Mouse (Mus musculus): ENCODE data around the gene Anp32e.
A peak's percentile ranks its signal among the peaks of the same experiment; 100 is the strongest.
"Not testable (repeated sequence)": the region's sequence is repeated elsewhere in the genome, so short reads cannot be mapped to it uniquely, and the experiment has no call there.

Gene Anp32e

GRCm38 (mm10) chr3:95903753-95904502 lies 25.1 kb upstream of the Anp32e start:
- no peak for DNase-seq (ENCODE audit: low read depth, low spot score)

GRCm38 (mm10) chr3:95904568-95904967 lies 24.5 kb upstream of the Anp32e start, which contains the start of gene Car14:
Gene Car14, minus strand, starts transcription at chr3:95904691.
- DNase-seq (ENCODE audit: low read depth, low spot score): no peak

GRCm38 (mm10) chr3:95905146-95905939 lies 23.7 kb upstream of the Anp32e start:
- DNase-seq (ENCODE audit: low read depth, low spot score): peak; percentile 55

- DNase-seq (ENCODE audit: low read depth, low spot score): peak; percentile 60
Measured at GRCm38 (mm10) chr3:95905940-95906492, 23.0 kb upstream of the Anp32e start.

- DNase-seq (ENCODE audit: low read depth, low spot score): peak; percentile 52
Measured at GRCm38 (mm10) chr3:95906860-95907259, 22.2 kb upstream of the Anp32e start.

- DNase-seq (ENCODE audit: low read depth, low spot score): no peak
Measured at GRCm38 (mm10) chr3:95907613-95908012, 21.4 kb upstream of the Anp32e start.

- no peak for DNase-seq (ENCODE audit: low read depth, low spot score)
Measured at GRCm38 (mm10) chr3:95914706-95915105, 14.3 kb upstream of the Anp32e start.

GRCm38 (mm10) chr3:95916760-95917159 lies 12.3 kb upstream of the Anp32e start:
- DNase-seq (ENCODE audit: low read depth, low spot score): no peak

- not testable (repeated sequence) for DNase-seq (ENCODE audit: low read depth, low spot score)
Measured at GRCm38 (mm10) chr3:95920532-95920931, 8.5 kb upstream of the Anp32e start.

- DNase-seq (ENCODE audit: low read depth, low spot score): not testable (repeated sequence)
Measured at GRCm38 (mm10) chr3:95923429-95923828, 5.6 kb upstream of the Anp32e start.

GRCm38 (mm10) chr3:95924185-95924584 lies 4.9 kb upstream of the Anp32e start:
- DNase-seq (ENCODE audit: low read depth, low spot score): no peak

- DNase-seq (ENCODE audit: low read depth, low spot score): no peak
Measured at GRCm38 (mm10) chr3:95925087-95925486, 4.0 kb upstream of the Anp32e start.

GRCm38 (mm10) chr3:95928261-95928657 lies 787 bp upstream of the Anp32e start:
- no peak for DNase-seq (ENCODE audit: low read depth, low spot score)

- DNase-seq (ENCODE audit: low read depth, low spot score): no peak
Measured at GRCm38 (mm10) chr3:95929581-95930470, 780 bp downstream of the Anp32e start.

GRCm38 (mm10) chr3:95930471-95930789 lies 1.4 kb downstream of the Anp32e start:
- DNase-seq (ENCODE audit: low read depth, low spot score): peak; percentile 73

- DNase-seq (ENCODE audit: low read depth, low spot score): peak; percentile 53
Measured at GRCm38 (mm10) chr3:95931471-95931870, 2.4 kb downstream of the Anp32e start.

GRCm38 (mm10) chr3:95932157-95932556 lies 3.1 kb downstream of the Anp32e start:
- DNase-seq (ENCODE audit: low read depth, low spot score): no peak

GRCm38 (mm10) chr3:95932566-95932965 lies 3.5 kb downstream of the Anp32e start:
- DNase-seq (ENCODE audit: low read depth, low spot score): no peak

- DNase-seq (ENCODE audit: low read depth, low spot score): no peak
Measured at GRCm38 (mm10) chr3:95933111-95933750, 4.2 kb downstream of the Anp32e start.

- DNase-seq (ENCODE audit: low read depth, low spot score): no peak
Measured at GRCm38 (mm10) chr3:95934448-95934847, 5.4 kb downstream of the Anp32e start.

- DNase-seq (ENCODE audit: low read depth, low spot score): no peak
Measured at GRCm38 (mm10) chr3:95938217-95938616, 9.2 kb downstream of the Anp32e start.
